Comparison of ENCODE assay signal across 19 mouse cellular contexts in genomic region chr5:127775749-127776148, GRCm38 (mm10).
DNase-seq lines count a peak whose midpoint lies in the region; ATAC-seq and TF ChIP-seq lines count a peak whose summit lies in the region.
"Had no signal": no experiment of that assay in that cellular context is flagged by ENCODE, and none has a peak within 500 bp of the region (broad histone marks: within the 10 kb centered on the region; RNA-seq: fewer than 3 reads in every experiment).

No protein-coding gene starts in this region.

- 61% methylated on average over 7 of the region's 7 CpGs for WGBS in hindbrain, postnatal 0 days
- WGBS in hindbrain, embryonic 12.5 days = 73% methylated on average over 7 of the region's 7 CpGs
- 54% methylated on average over 7 of the region's 7 CpGs for WGBS in embryonic facial prominence, embryonic 15.5 days
- 43% methylated on average over 7 of the region's 7 CpGs for WGBS in lung, embryonic 15.5 days
- 79% methylated on average over 7 of the region's 7 CpGs for WGBS in forebrain, embryonic 13.5 days

- no peaks in the 10 kb centered on the region for H3K27me3 ChIP-seq in hindbrain, postnatal 0 days (ENCODE audit: insufficient read depth, low read length)
- no peaks in the 10 kb centered on the region for H3K27me3 ChIP-seq in hindbrain, embryonic 12.5 days
- H3K27me3 ChIP-seq in embryonic facial prominence, embryonic 15.5 days = no peaks in the 10 kb centered on the region
- no peaks in the 10 kb centered on the region for H3K27me3 ChIP-seq in lung, embryonic 15.5 days
- no peaks in the 10 kb centered on the region for H3K27me3 ChIP-seq in forebrain, embryonic 13.5 days
- H3K27me3 ChIP-seq: embryonic facial prominence, embryonic 12.5 days; neural tube, embryonic 13.5 days; stomach, embryonic 15.5 days had no signal

- no peak for ATAC-seq in hindbrain, postnatal 0 days
- ATAC-seq in hindbrain, embryonic 12.5 days (ENCODE audit: low FRiP score) = no peak
- peak; percentile 60; the same call in 1 of the 2 replicates for ATAC-seq in embryonic facial prominence, embryonic 15.5 days (ENCODE audit: insufficient number of reproducible peaks, low FRiP score, low TSS enrichment, low read depth)
- peak; percentile 89 for ATAC-seq in lung, embryonic 15.5 days (ENCODE audit: borderline replicate concordance, extremely low read depth, low FRiP score, low TSS enrichment)
- ATAC-seq in megakaryocyte, adult 5-6 weeks (ENCODE audit: poor library complexity, severe bottlenecking) = no peak
- no peak for ATAC-seq in forebrain, embryonic 13.5 days
- ATAC-seq: hindbrain, embryonic 16.5 days had no signal

- no peak overlapping the region for H3K4me2 ChIP-seq in hindbrain, postnatal 0 days (ENCODE audit: low read depth, low read length)
- no peak overlapping the region for H3K4me2 ChIP-seq in hindbrain, embryonic 12.5 days (replicated peaks)
- H3K4me2 ChIP-seq in embryonic facial prominence, embryonic 15.5 days (replicated peaks) = no peak overlapping the region
- H3K4me2 ChIP-seq in lung, embryonic 15.5 days = no peak overlapping the region
- H3K4me2 ChIP-seq in forebrain, embryonic 13.5 days = no peak overlapping the region
- H3K4me2 ChIP-seq: embryonic facial prominence, embryonic 12.5 days; heart, embryonic 11.5 days; neural tube, embryonic 13.5 days; stomach, embryonic 15.5 days had no signal

- TF ChIP-seq CTCF in hindbrain, postnatal 0 days (IDR thresholded peaks at IDR 0.05; ENCODE audit: low read depth) = no peak

- H3K27ac ChIP-seq in hindbrain, postnatal 0 days = no peak overlapping the region
- H3K27ac ChIP-seq in hindbrain, embryonic 12.5 days = no peak overlapping the region
- no peak overlapping the region for H3K27ac ChIP-seq in embryonic facial prominence, embryonic 15.5 days (replicated peaks)
- H3K27ac ChIP-seq in lung, embryonic 15.5 days = no peak overlapping the region
- H3K27ac ChIP-seq in forebrain, embryonic 13.5 days = no peak overlapping the region
- H3K27ac ChIP-seq: embryonic facial prominence, embryonic 12.5 days; forebrain, embryonic 10.5 days; neural tube, embryonic 13.5 days; stomach, embryonic 15.5 days had no signal

- no peak overlapping the region for H3K9ac ChIP-seq in hindbrain, postnatal 0 days (replicated peaks; ENCODE audit: low read length)
- H3K9ac ChIP-seq in hindbrain, embryonic 12.5 days = no peak overlapping the region
- H3K9ac ChIP-seq in embryonic facial prominence, embryonic 15.5 days = no peak overlapping the region
- H3K9ac ChIP-seq in lung, embryonic 15.5 days = no peak overlapping the region
- H3K9ac ChIP-seq in forebrain, embryonic 13.5 days = no peak overlapping the region
- H3K9ac ChIP-seq: embryonic facial prominence, embryonic 12.5 days; neural tube, embryonic 13.5 days; stomach, embryonic 15.5 days had no signal

- no peaks in the 10 kb centered on the region for H3K36me3 ChIP-seq in hindbrain, postnatal 0 days (ENCODE audit: insufficient read depth, low read length)
- H3K36me3 ChIP-seq in hindbrain, embryonic 12.5 days = no peaks in the 10 kb centered on the region
- H3K36me3 ChIP-seq in embryonic facial prominence, embryonic 15.5 days = no peaks in the 10 kb centered on the region
- H3K36me3 ChIP-seq in lung, embryonic 15.5 days = no peaks in the 10 kb centered on the region
- no peaks in the 10 kb centered on the region for H3K36me3 ChIP-seq in forebrain, embryonic 13.5 days (ENCODE audit: poor library complexity, severe bottlenecking)
- H3K36me3 ChIP-seq: embryonic facial prominence, embryonic 12.5 days; forebrain, embryonic 10.5 days; neural tube, embryonic 13.5 days; stomach, embryonic 15.5 days had no signal

- DNase-seq in hindbrain, postnatal 0 days (ENCODE audit: low spot score) = peak; percentile 32
- DNase-seq in right cerebral cortex, adult 2 months (ENCODE audit: low spot score in 2 of 2) = peak; percentile 8 to 20
- no peak for DNase-seq in thymus, postnatal 14 days
- DNase-seq: adrenal gland, adult 8-10 months; cerebellum, adult 18-20 months; heart, postnatal 14 days; kidney, adult 18-20 months; kidney, postnatal 25 days had no signal

- H3K4me3 ChIP-seq in hindbrain, postnatal 0 days (ENCODE audit: low read length) = no peak overlapping the region
- H3K4me3 ChIP-seq in hindbrain, embryonic 12.5 days = no peak overlapping the region
- no peak overlapping the region for H3K4me3 ChIP-seq in embryonic facial prominence, embryonic 15.5 days (replicated peaks)
- no peak overlapping the region for H3K4me3 ChIP-seq in lung, embryonic 15.5 days
- H3K4me3 ChIP-seq in forebrain, embryonic 13.5 days = no peak overlapping the region
- H3K4me3 ChIP-seq: embryonic facial prominence, embryonic 12.5 days; forebrain, embryonic 10.5 days; neural tube, embryonic 13.5 days; stomach, embryonic 15.5 days had no signal

- H3K4me1 ChIP-seq in hindbrain, postnatal 0 days (ENCODE audit: insufficient read depth, low read length) = no peaks in the 10 kb centered on the region
- H3K4me1 ChIP-seq in hindbrain, embryonic 12.5 days = no peaks in the 10 kb centered on the region
- no peaks in the 10 kb centered on the region for H3K4me1 ChIP-seq in embryonic facial prominence, embryonic 15.5 days
- no peaks in the 10 kb centered on the region for H3K4me1 ChIP-seq in lung, embryonic 15.5 days
- H3K4me1 ChIP-seq in forebrain, embryonic 13.5 days = no peaks in the 10 kb centered on the region
- H3K4me1 ChIP-seq: embryonic facial prominence, embryonic 12.5 days; forebrain, embryonic 10.5 days; neural tube, embryonic 13.5 days; stomach, embryonic 15.5 days had no signal

- H3K9me3 ChIP-seq in hindbrain, postnatal 0 days (ENCODE audit: low read length) = 0 out of 2 replicates have a peak, but pooled peaks cover 2% of the 10 kb centered on the region
- H3K9me3 ChIP-seq in hindbrain, embryonic 12.5 days (replicated peaks) = no peaks in the 10 kb centered on the region
- H3K9me3 ChIP-seq in embryonic facial prominence, embryonic 15.5 days (replicated peaks) = no peaks in the 10 kb centered on the region
- H3K9me3 ChIP-seq in lung, embryonic 15.5 days = no peaks in the 10 kb centered on the region
- H3K9me3 ChIP-seq in forebrain, embryonic 13.5 days (replicated peaks) = peaks cover 9% of the 10 kb centered on the region; the same call in 1 of the 2 replicates
- H3K9me3 ChIP-seq: embryonic facial prominence, embryonic 12.5 days; stomach, embryonic 15.5 days had no signal

Comparison
In these comparisons a context has a peak if more than half of its experiments do, and no peak if none do; other contexts are left out.
1. ATAC-seq: peak in embryonic facial prominence, embryonic 15.5 days (single experiment) and lung, embryonic 15.5 days (single experiment); none in hindbrain, postnatal 0 days (single experiment), hindbrain, embryonic 12.5 days (single experiment), megakaryocyte, adult 5-6 weeks (single experiment) and forebrain, embryonic 13.5 days (single experiment).